Mouse (Mus musculus) hindbrain, embryonic 15.5 days (tissue): ENCODE results near the gene Ttc39b. TPM values are rescaled to one million over a fixed set of nuclear protein-coding genes. Genes with fewer than 3 reads are reported as not detected.

Experiments used
- ATAC-seq: fragments of 200-750 bp; cut with Nextera tagmentation; 2 replicates; pipeline ENCODE4 v1.8.0; 2017; ENCODE audit warnings: low read depth, moderate number of reproducible peaks, moderate TSS enrichment; ENCODE audit not compliant: low FRiP score
- H3K27ac ChIP-seq: fragments of 300-500 bp; sonication (generic); replicated peaks from 2 replicates; pipeline ENCODE4 v1.5.1; 2015; ENCODE audit warnings: mild to moderate bottlenecking, inconsistent platforms
- H3K27me3 ChIP-seq: fragments of 300-500 bp; sonication (generic); 2 replicates; pipeline ENCODE4 v1.6.1; 2015; ENCODE audit warnings: control low read depth, inconsistent platforms
- H3K36me3 ChIP-seq: fragments of 300-500 bp; sonication (generic); 2 replicates; pipeline ENCODE4 v1.6.1; 2015; ENCODE audit warnings: control low read depth, inconsistent platforms
- H3K4me1 ChIP-seq: fragments of 300-500 bp; sonication (generic); replicated peaks from 2 replicates; pipeline ENCODE4 v1.6.1; 2015; ENCODE audit warnings: control low read depth, inconsistent platforms
- H3K4me2 ChIP-seq: fragments of 300-500 bp; sonication (generic); 2 replicates; pipeline ENCODE4 v1.6.1; 2015; ENCODE audit warnings: moderate library complexity, mild to moderate bottlenecking, inconsistent platforms
- H3K4me3 ChIP-seq: fragments of 300-500 bp; sonication (generic); 2 replicates; pipeline ENCODE4 v1.5.1; 2015; ENCODE audit warnings: mild to moderate bottlenecking, inconsistent platforms
- H3K9ac ChIP-seq: fragments of 300-500 bp; sonication (generic); 2 replicates; pipeline ENCODE4 v1.6.1; 2015; ENCODE audit warnings: inconsistent platforms
- H3K9me3 ChIP-seq: fragments of 300-500 bp; sonication (generic); 2 replicates; pipeline ENCODE4 v1.6.1; 2016; ENCODE audit warnings: control low read depth, inconsistent platforms
- WGBS: fragments of 180-500 bp; shearing (Covaris S2); methylation state at CpG from one replicate; pipeline ENCODE4 v1.1.7; 2015; 5-methylcytosine and 5-hydroxymethylcytosine counted together
- polyA plus RNA-seq: library from polyadenylated mRNA; unstranded; fragments of >200 nt; fragmentation: Nextera tagmentation; extraction: Ambion mirVana; gene quantifications from 2 replicates; pipeline ENCODE4 v1.2.1, GENCODE M21; 2015

The Ttc39b gene
- polyA plus RNA-seq, 1 experiment from 2014 or later = 6.8 TPM

- H3K4me3 ChIP-seq = no peak overlapping the region
- no peak overlapping the region for H3K4me2 ChIP-seq
- no peaks in the 10 kb centered on the region for H3K27me3 ChIP-seq
- H3K9ac ChIP-seq = no peak overlapping the region
- H3K9me3 ChIP-seq = no peaks in the 10 kb centered on the region
- WGBS = 92% methylated on average over 16 of the region's 16 CpGs
- no peaks in the 10 kb centered on the region for H3K36me3 ChIP-seq
- H3K27ac ChIP-seq = no peak overlapping the region
- no peak for ATAC-seq
- peaks cover 10% of the 10 kb centered on the region; the same call in 1 of the 2 replicates for H3K4me1 ChIP-seq
Measured at GRCm38 (mm10) chr4:83302123-83302737, 21.8 kb downstream of the Ttc39b start.

DNA sequence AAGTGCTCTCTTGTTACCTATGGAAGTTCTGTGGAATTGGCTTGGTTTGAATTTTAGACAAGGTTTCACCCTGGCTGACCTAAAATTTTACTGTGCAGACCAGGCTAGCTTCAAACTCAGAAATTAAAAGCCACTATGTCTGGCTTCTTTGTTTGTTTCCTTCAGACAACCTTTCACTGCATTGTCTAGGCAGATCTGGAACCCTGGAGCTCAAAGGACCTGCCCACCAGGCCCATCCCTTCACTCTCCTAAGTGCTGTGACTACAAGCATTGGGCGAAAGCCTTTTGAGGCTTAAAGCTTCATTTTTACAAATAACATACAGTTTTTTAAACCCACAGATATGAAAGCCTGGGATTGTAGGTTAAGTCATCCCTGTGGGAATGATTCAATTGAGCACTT lies 22.3 kb downstream of the Ttc39b start:
- peaks cover 10% of the 10 kb centered on the region; the same call in 1 of the 2 replicates for H3K4me1 ChIP-seq
- H3K27me3 ChIP-seq = no peaks in the 10 kb centered on the region
- no peaks in the 10 kb centered on the region for H3K36me3 ChIP-seq
- no peak overlapping the region for H3K27ac ChIP-seq
- H3K9ac ChIP-seq = no peak overlapping the region
- no peak for ATAC-seq
- no peaks in the 10 kb centered on the region for H3K9me3 ChIP-seq
- WGBS = 96% methylated on average over 1 of the region's 1 CpGs
- H3K4me2 ChIP-seq = no peak overlapping the region
- no peak overlapping the region for H3K4me3 ChIP-seq

GRCm38 (mm10) chr4:83284768-83285350 lies 39.2 kb downstream of the Ttc39b start:
- Histone ChIP-seq H3K27me3 (no peaks in the 10 kb centered on the region), H3K27ac (peak overlapping the region; percentile 77), H3K36me3 (no peaks in the 10 kb centered on the region), H3K4me2 (peak overlapping the region; percentile 66), H3K9ac (peak overlapping the region; percentile 54), H3K4me1 (peaks cover 17% of the 10 kb centered on the region), H3K9me3 (no peaks in the 10 kb centered on the region), H3K4me3 (peak overlapping the region; percentile 51)
- 2% methylated on average over 12 of the region's 12 CpGs for WGBS
- peak; percentile 81 for ATAC-seq

- Histone ChIP-seq H3K9me3 (no peaks in the 10 kb centered on the region), H3K27ac (peak overlapping the region; percentile 77), H3K9ac (peak overlapping the region; percentile 54), H3K36me3 (no peaks in the 10 kb centered on the region), H3K4me3 (peak overlapping the region; percentile 51), H3K4me2 (peak overlapping the region; percentile 66), H3K27me3 (no peaks in the 10 kb centered on the region), H3K4me1 (peaks cover 17% of the 10 kb centered on the region)
- 11% methylated on average over 19 of the region's 19 CpGs for WGBS
- peak; percentile 80 for ATAC-seq
Measured at GRCm38 (mm10) chr4:83283973-83284767, 39.9 kb downstream of the Ttc39b start.

DNA sequence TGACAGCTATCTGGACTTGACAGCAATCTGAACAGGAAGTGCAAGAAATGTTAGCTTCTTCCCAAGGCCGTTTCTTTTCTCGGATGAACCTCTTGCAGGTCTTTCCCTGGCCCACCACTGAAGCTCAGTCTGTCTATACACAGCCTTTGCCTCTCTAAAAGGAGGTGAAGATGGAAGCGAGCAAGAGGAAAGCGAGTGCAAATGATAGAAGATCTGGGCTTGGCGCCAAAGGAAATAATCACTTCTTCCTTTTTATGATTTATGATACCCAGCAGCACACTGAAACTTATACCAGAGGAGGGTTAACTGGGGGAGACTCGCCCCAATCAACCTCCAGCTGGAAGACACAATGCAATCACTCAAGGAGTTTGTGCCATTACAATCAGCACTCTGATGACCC lies 41.6 kb downstream of the Ttc39b start:
- H3K4me1 ChIP-seq = peaks cover 17% of the 10 kb centered on the region
- ATAC-seq = no peak
- no peak overlapping the region for H3K4me2 ChIP-seq
- no peaks in the 10 kb centered on the region for H3K36me3 ChIP-seq
- no peaks in the 10 kb centered on the region for H3K27me3 ChIP-seq
- H3K4me3 ChIP-seq = no peak overlapping the region
- H3K9me3 ChIP-seq = no peaks in the 10 kb centered on the region
- WGBS = 75% methylated on average over 6 of the region's 6 CpGs
- H3K27ac ChIP-seq = no peak overlapping the region
- H3K9ac ChIP-seq = no peak overlapping the region

DNA sequence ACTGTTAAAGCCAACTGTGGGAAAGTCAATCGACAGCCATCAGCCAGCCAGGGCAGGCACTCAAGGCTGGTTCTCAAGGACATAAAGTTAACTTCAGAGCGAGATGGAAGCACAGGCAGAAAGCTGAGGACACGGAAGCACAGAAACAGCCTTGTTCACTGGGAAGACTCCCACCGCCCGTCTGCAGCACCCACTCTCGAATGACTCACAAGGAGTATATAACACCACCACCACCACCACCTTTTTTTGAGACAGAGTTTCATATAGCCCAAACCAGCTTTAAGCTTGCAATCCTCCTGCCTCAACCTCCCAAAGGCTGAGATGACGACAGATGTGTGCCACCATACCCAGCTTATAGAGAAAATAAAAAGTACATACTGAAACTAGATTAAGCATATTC lies 44.8 kb downstream of the Ttc39b start:
- no peak overlapping the region for H3K9ac ChIP-seq
- ATAC-seq = no peak
- H3K27me3 ChIP-seq = no peaks in the 10 kb centered on the region
- H3K36me3 ChIP-seq = no peaks in the 10 kb centered on the region
- no peak overlapping the region for H3K4me2 ChIP-seq
- no peaks in the 10 kb centered on the region for H3K9me3 ChIP-seq
- 96% methylated on average over 7 of the region's 7 CpGs for WGBS
- H3K4me3 ChIP-seq = no peak overlapping the region
- peaks cover 9% of the 10 kb centered on the region for H3K4me1 ChIP-seq
- H3K27ac ChIP-seq = no peak overlapping the region

DNA sequence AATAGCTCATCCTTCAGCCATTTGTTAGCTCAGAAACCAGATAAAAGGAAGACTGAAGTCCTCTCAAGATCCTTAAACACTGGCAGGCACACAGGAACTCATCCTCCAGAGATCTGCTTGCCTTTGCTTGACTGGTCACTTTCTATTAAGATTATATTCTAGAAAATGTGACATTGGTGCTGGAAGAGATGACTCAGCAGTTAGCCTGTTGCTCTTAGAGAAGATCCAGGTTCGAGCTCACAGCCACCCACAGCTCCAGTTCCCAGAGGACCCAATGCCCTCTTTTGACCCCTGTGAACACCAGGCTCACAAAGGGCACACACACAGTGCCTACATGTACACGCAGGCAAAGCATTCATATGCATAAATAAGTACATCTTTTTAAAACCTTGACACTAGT lies 49.8 kb downstream of the Ttc39b start:
- H3K9ac ChIP-seq = no peak overlapping the region
- no peaks in the 10 kb centered on the region for H3K4me1 ChIP-seq
- H3K4me2 ChIP-seq = no peak overlapping the region
- no peak overlapping the region for H3K27ac ChIP-seq
- H3K36me3 ChIP-seq = no peaks in the 10 kb centered on the region
- no peaks in the 10 kb centered on the region for H3K27me3 ChIP-seq
- 59% methylated on average over 2 of the region's 2 CpGs for WGBS
- no peaks in the 10 kb centered on the region for H3K9me3 ChIP-seq
- no peak overlapping the region for H3K4me3 ChIP-seq
- no peak for ATAC-seq

- H3K27ac ChIP-seq = no peak overlapping the region
- H3K4me2 ChIP-seq = no peak overlapping the region
- H3K9me3 ChIP-seq = no peaks in the 10 kb centered on the region
- WGBS = 93% methylated on average over 19 of the region's 19 CpGs
- no peaks in the 10 kb centered on the region for H3K4me1 ChIP-seq
- no peak overlapping the region for H3K9ac ChIP-seq
- ATAC-seq = no peak
- no peak overlapping the region for H3K4me3 ChIP-seq
- H3K27me3 ChIP-seq = no peaks in the 10 kb centered on the region
- H3K36me3 ChIP-seq = no peaks in the 10 kb centered on the region
Measured at GRCm38 (mm10) chr4:83273616-83274050, 50.4 kb downstream of the Ttc39b start.

GRCm38 (mm10) chr4:83272917-83273615 lies 51.0 kb downstream of the Ttc39b start:
- no peak overlapping the region for H3K9ac ChIP-seq
- ATAC-seq = no peak
- H3K4me3 ChIP-seq = no peak overlapping the region
- no peak overlapping the region for H3K4me2 ChIP-seq
- WGBS = 83% methylated on average over 9 of the region's 9 CpGs
- H3K9me3 ChIP-seq = no peaks in the 10 kb centered on the region
- no peaks in the 10 kb centered on the region for H3K36me3 ChIP-seq
- H3K27ac ChIP-seq = no peak overlapping the region
- no peaks in the 10 kb centered on the region for H3K27me3 ChIP-seq
- no peaks in the 10 kb centered on the region for H3K4me1 ChIP-seq

DNA sequence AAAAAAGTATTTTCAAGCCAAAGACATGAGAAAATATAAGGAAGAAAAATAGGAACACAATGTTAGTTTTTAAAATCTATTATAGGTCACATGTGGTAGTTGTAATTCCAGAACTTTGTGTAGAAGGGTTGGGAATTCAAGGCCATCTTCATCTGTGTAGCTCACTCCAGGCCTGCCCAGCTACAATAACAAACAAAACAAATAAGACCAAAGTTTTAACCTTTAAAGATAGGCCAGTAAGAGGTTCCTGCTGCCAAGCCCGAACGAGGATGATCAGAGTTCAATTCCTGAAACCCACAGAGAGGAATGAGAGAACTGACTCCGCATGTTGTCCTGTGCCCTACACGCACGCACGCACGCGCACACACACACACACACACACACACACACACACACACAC lies 53.6 kb downstream of the Ttc39b start:
- H3K27ac ChIP-seq = no peak overlapping the region
- no peaks in the 10 kb centered on the region for H3K36me3 ChIP-seq
- H3K4me1 ChIP-seq = no peaks in the 10 kb centered on the region
- H3K4me3 ChIP-seq = no peak overlapping the region
- ATAC-seq = no peak
- H3K9me3 ChIP-seq = no peaks in the 10 kb centered on the region
- no peak overlapping the region for H3K9ac ChIP-seq
- H3K4me2 ChIP-seq = no peak overlapping the region
- H3K27me3 ChIP-seq = no peaks in the 10 kb centered on the region
- 90% methylated on average over 8 of the region's 8 CpGs for WGBS

- ATAC-seq = no peak
- Histone ChIP-seq H3K27me3 (no peaks in the 10 kb centered on the region), H3K9ac (no peak overlapping the region), H3K27ac (no peak overlapping the region), H3K4me1 (no peaks in the 10 kb centered on the region), H3K4me2 (no peak overlapping the region), H3K4me3 (no peak overlapping the region), H3K36me3 (no peaks in the 10 kb centered on the region), H3K9me3 (no peaks in the 10 kb centered on the region)
- 90% methylated on average over 6 of the region's 6 CpGs for WGBS
Measured at GRCm38 (mm10) chr4:83269614-83270013, 54.4 kb downstream of the Ttc39b start.
